Mouse (Mus musculus) left cerebral cortex, postnatal 14 days (tissue): ENCODE measurements at regions not wholly inside any gene's neighbourhood (a gene's known extent, or its start where the extent isn't known, plus 50 kb on each side); places are given as distances from the start of the nearest gene placed in this dataset.

Experiments used
- DNase-seq, 2 experiments: peaks; one replicate each; pipeline ENCODE4 v3.0.0; 2021 to 2022; ENCODE audit warnings: low spot score in 2 of 2, mixed read lengths in 1 of 2
- intact Hi-C: fragments of 180-260 bp; cut with DNase I; formaldehyde crosslinking; loops from one replicate; pipeline ENCODE4 v1.15.1; 2025

GRCm38 (mm10) chr7:70423524-70424230 is 57.1 kb upstream of the Nr2f2 start:
- intact Hi-C loops = no loop called here
- DNase-seq = no peak

GRCm38 (mm10) chr7:70416185-70416941 is 49.8 kb upstream of the Nr2f2 start:
- intact Hi-C loops = no loop called here
- no peak for DNase-seq
